Mouse (Mus musculus): Measurements from ENCODE around the gene Zfp160. TPM values are rescaled to one million over a fixed set of nuclear protein-coding genes. Genes with fewer than 3 reads are reported as not detected.
"Not testable (repeated sequence)": the region's sequence is repeated elsewhere in the genome, so short reads cannot be mapped to it uniquely, and the experiment has no call there.

The Zfp160 gene
- polyA plus RNA-seq, 1 experiment = 7.1 TPM

DNA sequence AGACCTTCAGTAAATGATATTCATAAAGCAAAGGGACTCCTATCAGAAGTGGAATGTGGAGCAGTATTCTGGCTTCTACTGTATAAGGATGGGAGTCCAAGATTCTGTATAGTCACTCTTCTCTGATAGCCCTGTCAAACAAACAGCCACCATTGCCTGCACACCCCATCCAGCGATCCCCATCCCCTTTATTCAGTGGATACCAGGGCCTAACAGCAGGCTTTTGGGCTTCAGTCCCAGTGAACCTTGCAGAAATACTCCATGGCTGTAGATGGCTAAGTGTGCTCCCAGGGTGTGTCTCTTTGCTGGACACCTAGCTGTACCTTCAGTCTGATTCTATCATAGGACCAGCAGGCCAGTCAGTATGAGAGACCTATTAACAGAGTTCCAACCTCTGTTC lies 42.2 kb downstream of the Zfp160 start:
- Histone ChIP-seq H3K27ac (ENCODE audit: control insufficient read depth, insufficient read depth, low read depth, low read length, poor library complexity) (no peak overlapping the region), H3K4me1 (ENCODE audit: control insufficient read depth, insufficient read depth, low read length) (no peaks in the 10 kb centered on the region), H3K4me3 (replicated peaks; ENCODE audit: control insufficient read depth, low read depth, low read length) (no peak overlapping the region)
- 69% methylated on average over 1 of the region's 1 CpGs for WGBS
- TF ChIP-seq CTCF (IDR thresholded peaks at IDR 0.05; ENCODE audit: control insufficient read depth, insufficient read depth, low read length) (no peak), POLR2A (IDR thresholded peaks at IDR 0.05; ENCODE audit: borderline replicate concordance, control insufficient read depth, low read depth, low read length) (no peak)

DNA sequence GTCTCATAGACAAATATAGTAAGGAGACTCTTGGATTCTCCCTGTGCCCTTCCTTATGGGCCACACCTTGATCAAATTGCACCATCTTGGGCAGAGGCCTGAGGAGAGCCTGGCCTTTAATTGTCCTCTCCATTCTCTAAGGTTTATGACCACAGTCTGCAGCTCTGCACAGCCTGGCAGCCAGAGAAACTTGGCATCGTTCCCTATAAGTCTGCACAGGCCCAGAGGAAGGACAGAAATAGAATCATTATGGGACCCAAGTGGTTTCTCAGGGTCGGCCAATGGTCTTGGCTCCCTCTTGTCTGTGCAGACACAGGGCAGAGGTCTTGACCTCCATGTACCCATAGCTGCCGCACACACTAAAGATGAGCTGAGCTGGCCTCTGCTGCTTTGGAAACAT lies 42.6 kb downstream of the Zfp160 start:
- WGBS = no CpG with 5 or more reads among the region's 3 CpGs

GRCm38 (mm10) chr17:21051919-21052318 lies 43.2 kb downstream of the Zfp160 start:
- not testable (repeated sequence) for H3K4me3 ChIP-seq (replicated peaks; ENCODE audit: control insufficient read depth, low read depth, low read length); H3K4me1 ChIP-seq (ENCODE audit: control insufficient read depth, insufficient read depth, low read length); H3K27ac ChIP-seq (ENCODE audit: control insufficient read depth, insufficient read depth, low read depth, low read length, poor library complexity)
- 77% methylated on average over 3 of the region's 3 CpGs for WGBS

More for the DNA sequence above, 42.6 kb downstream of the Zfp160 start:
- not testable (repeated sequence) for H3K4me3 ChIP-seq (replicated peaks; ENCODE audit: control insufficient read depth, low read depth, low read length); H3K4me1 ChIP-seq (ENCODE audit: control insufficient read depth, insufficient read depth, low read length); H3K27ac ChIP-seq (ENCODE audit: control insufficient read depth, insufficient read depth, low read depth, low read length, poor library complexity)

- Histone ChIP-seq H3K4me3 (replicated peaks; ENCODE audit: control insufficient read depth, low read depth, low read length) (no peak overlapping the region), H3K27ac (ENCODE audit: control insufficient read depth, insufficient read depth, low read depth, low read length, poor library complexity) (no peak overlapping the region), H3K4me1 (ENCODE audit: control insufficient read depth, insufficient read depth, low read length) (no peaks in the 10 kb centered on the region)
- TF ChIP-seq POLR2A (IDR thresholded peaks at IDR 0.05; ENCODE audit: borderline replicate concordance, control insufficient read depth, low read depth, low read length) = no peak
- WGBS = 59% methylated on average over 2 of the region's 2 CpGs
Measured at GRCm38 (mm10) chr17:21053267-21053666, 44.6 kb downstream of the Zfp160 start.

- not testable (repeated sequence) for H3K4me1 ChIP-seq (ENCODE audit: control insufficient read depth, insufficient read depth, low read length); H3K27ac ChIP-seq (ENCODE audit: control insufficient read depth, insufficient read depth, low read depth, low read length, poor library complexity); H3K4me3 ChIP-seq (replicated peaks; ENCODE audit: control insufficient read depth, low read depth, low read length)
- 74% methylated on average over 1 of the region's 1 CpGs for WGBS
Measured at GRCm38 (mm10) chr17:21055111-21055510, 46.4 kb downstream of the Zfp160 start.

DNA sequence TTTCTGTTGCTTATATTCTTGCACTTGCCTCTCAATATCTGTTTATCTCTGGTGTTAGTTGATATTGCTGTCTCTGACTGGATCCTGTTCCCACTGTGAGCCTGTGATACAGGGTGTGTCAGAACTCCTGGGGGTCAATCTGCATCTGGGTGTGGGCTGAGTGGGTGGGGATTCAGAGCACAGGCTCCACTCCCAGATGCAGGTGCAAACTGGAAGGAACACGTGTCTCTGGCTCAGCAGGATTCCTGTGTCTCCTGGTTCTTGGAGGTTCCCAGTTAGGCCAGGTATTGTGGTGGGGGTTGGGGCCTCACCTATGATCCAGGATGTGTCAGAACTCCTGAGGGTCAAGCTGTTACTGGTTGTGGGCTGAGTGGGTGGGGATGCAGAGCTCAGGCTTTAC lies 56.8 kb downstream of the Zfp160 start:
- TF ChIP-seq CTCF (IDR thresholded peaks at IDR 0.05; ENCODE audit: control insufficient read depth, insufficient read depth, low read length) (no peak), POLR2A (IDR thresholded peaks at IDR 0.05; ENCODE audit: borderline replicate concordance, control insufficient read depth, low read depth, low read length) (no peak)
- WGBS = 39% methylated on average over 1 of the region's 1 CpGs
- H3K27ac ChIP-seq (ENCODE audit: control insufficient read depth, insufficient read depth, low read depth, low read length, poor library complexity) = no peak overlapping the region
- H3K4me3 ChIP-seq (replicated peaks; ENCODE audit: control insufficient read depth, low read depth, low read length) = no peak overlapping the region
- H3K4me1 ChIP-seq (ENCODE audit: control insufficient read depth, insufficient read depth, low read length) = no peaks in the 10 kb centered on the region

- Histone ChIP-seq H3K4me1 (ENCODE audit: control insufficient read depth, insufficient read depth, low read length) (no peaks in the 10 kb centered on the region), H3K27ac (ENCODE audit: control insufficient read depth, insufficient read depth, low read depth, low read length, poor library complexity) (no peak overlapping the region), H3K4me3 (replicated peaks; ENCODE audit: control insufficient read depth, low read depth, low read length) (no peak overlapping the region)
- TF ChIP-seq POLR2A (IDR thresholded peaks at IDR 0.05; ENCODE audit: borderline replicate concordance, control insufficient read depth, low read depth, low read length) = no peak
- no peak for TF ChIP-seq CTCF (IDR thresholded peaks at IDR 0.05; ENCODE audit: control insufficient read depth, insufficient read depth, low read length)
Measured at GRCm38 (mm10) chr17:21067036-21067435, 58.3 kb downstream of the Zfp160 start.

GRCm38 (mm10) chr17:21069443-21069842 lies 60.7 kb downstream of the Zfp160 start:
- no CpG with 5 or more reads among the region's 3 CpGs for WGBS
- H3K27ac ChIP-seq (ENCODE audit: control insufficient read depth, insufficient read depth, low read depth, low read length, poor library complexity); H3K4me1 ChIP-seq (ENCODE audit: control insufficient read depth, insufficient read depth, low read length); H3K4me3 ChIP-seq (replicated peaks; ENCODE audit: control insufficient read depth, low read depth, low read length): not testable (repeated sequence)

- not testable (repeated sequence) for H3K27ac ChIP-seq (ENCODE audit: control insufficient read depth, insufficient read depth, low read depth, low read length, poor library complexity); H3K4me1 ChIP-seq (ENCODE audit: control insufficient read depth, insufficient read depth, low read length); H3K4me3 ChIP-seq (replicated peaks; ENCODE audit: control insufficient read depth, low read depth, low read length)
- 62% methylated on average over 2 of the region's 2 CpGs for WGBS
Measured at GRCm38 (mm10) chr17:21070971-21071370, 62.3 kb downstream of the Zfp160 start.

Other genes starting within 250 kb of the Zfp160 start
- gene Vmn1r228, start 222.7 kb upstream of the Zfp160 start, polyA plus RNA-seq (2011; ENCODE audit: insufficient read depth, insufficient read length, low replicate concordance, missing spikeins) = not detected in 2 replicates
- 0.14 TPM in 1 of 2 replicates, not detected in the other for gene Vmn1r229, start 197.3 kb upstream of the Zfp160 start, polyA plus RNA-seq (2011; ENCODE audit: insufficient read depth, insufficient read length, low replicate concordance, missing spikeins)
- not detected in 2 replicates for gene Vmn1r230, start 168.5 kb upstream of the Zfp160 start, polyA plus RNA-seq (2011; ENCODE audit: insufficient read depth, insufficient read length, low replicate concordance, missing spikeins)
- gene Vmn1r231, start 103.8 kb upstream of the Zfp160 start, polyA plus RNA-seq (2011; ENCODE audit: insufficient read depth, insufficient read length, low replicate concordance, missing spikeins) = not detected in 2 replicates
- not detected in 2 replicates for gene Vmn1r232, start 89.2 kb upstream of the Zfp160 start, polyA plus RNA-seq (2011; ENCODE audit: insufficient read depth, insufficient read length, low replicate concordance, missing spikeins)
- 52.6 and 84.2 TPM in 2 replicates for gene Ppp2r1a, start 63.6 kb upstream of the Zfp160 start, polyA plus RNA-seq (2011; ENCODE audit: insufficient read depth, insufficient read length, low replicate concordance, missing spikeins)
- not detected in 2 replicates for gene Vmn1r233, start 12.4 kb upstream of the Zfp160 start, polyA plus RNA-seq (2011; ENCODE audit: insufficient read depth, insufficient read length, low replicate concordance, missing spikeins)
- not detected in 2 replicates for gene Vmn1r234, start 217.2 kb downstream of the Zfp160 start, polyA plus RNA-seq (2011; ENCODE audit: insufficient read depth, insufficient read length, low replicate concordance, missing spikeins)
- not detected in 2 replicates for gene Vmn1r235, start 247.5 kb downstream of the Zfp160 start, polyA plus RNA-seq (2011; ENCODE audit: insufficient read depth, insufficient read length, low replicate concordance, missing spikeins)

All from bone marrow, adult 2 months (tissue).